Mouse (Mus musculus): ENCODE data around the gene Hip1. TPM values are rescaled to one million over a fixed set of nuclear protein-coding genes. Genes with fewer than 3 reads are reported as not detected.

Gene Hip1
- total and polyA plus RNA-seq, 3 experiments = 0.23 to 0.75 TPM; not detected in 1

GRCm38 (mm10) chr5:135579331-135579751 lies 34.4 kb upstream of the Hip1 start:
- no peaks in the 10 kb centered on the region for H3K4me1 ChIP-seq (ENCODE audit: control insufficient read depth in 1 of 2, insufficient read depth in 2 of 2, low read length in 2 of 2)
- no peak for DNase-seq (ENCODE audit: low read depth, low spot score)
- no peak overlapping the region for H3K9ac ChIP-seq (ENCODE audit: control insufficient read depth, low read depth, low read length, poor library complexity, severe bottlenecking)

GRCm38 (mm10) chr5:135576055-135576454 lies 31.1 kb upstream of the Hip1 start:
- Histone ChIP-seq H3K4me1 (ENCODE audit: control insufficient read depth in 1 of 2, insufficient read depth in 2 of 2, low read length in 2 of 2) (peaks cover 0 to 4% of the 10 kb centered on the region in 2 experiments; a peak in 1 of 4 replicates), H3K79me2 (ENCODE audit: control insufficient read depth, insufficient read depth, low read length, poor library complexity) (no peaks in the 10 kb centered on the region), H3K27ac (ENCODE audit: control insufficient read depth, low read depth, low read length) (no peak overlapping the region), H3K27me3 (ENCODE audit: control insufficient read depth in 1 of 2, insufficient read depth in 2 of 2, low read length in 2 of 2) (no peaks in the 10 kb centered on the region), H3K36me3 (ENCODE audit: control insufficient read depth in 1 of 2, insufficient read depth in 2 of 2, low read length in 2 of 2) (no peaks in the 10 kb centered on the region), H3K9ac (ENCODE audit: control insufficient read depth, low read depth, low read length, poor library complexity, severe bottlenecking) (no peak overlapping the region), H3K9me3 (replicated peaks; ENCODE audit: insufficient read depth, low read length) (no peaks in the 10 kb centered on the region), H3K4me3 (ENCODE audit: control insufficient read depth in 1 of 2, insufficient read depth in 1 of 2, low read depth in 2 of 2, low read length in 2 of 2) (no peak overlapping the region)
- no peak for TF ChIP-seq USF1 (IDR thresholded peaks at IDR 0.05; ENCODE audit: low read depth, low read length)
- no peak for TF ChIP-seq POLR2A (IDR thresholded peaks at IDR 0.05; ENCODE audit: control insufficient read depth in 1 of 2, insufficient read depth in 1 of 2, low read depth in 1 of 2, low read length in 2 of 2, poor library complexity in 1 of 2)
- TF ChIP-seq MAX (IDR thresholded peaks at IDR 0.05; ENCODE audit: low read length) = no peak
- TF ChIP-seq EP300 (IDR thresholded peaks at IDR 0.05; ENCODE audit: low read depth in 1 of 2, low read length in 2 of 2) = no peak
- no peak for TF ChIP-seq MEF2A (IDR thresholded peaks at IDR 0.05; ENCODE audit: extremely low read depth, insufficient replicate concordance, low read depth, low read length, poor library complexity, severe bottlenecking)
- TF ChIP-seq USF2 (IDR thresholded peaks at IDR 0.05; ENCODE audit: borderline replicate concordance in 1 of 2, insufficient read depth in 1 of 2, low read depth in 1 of 2, low read length in 2 of 2) = no peak
- TF ChIP-seq CTCF (IDR thresholded peaks at IDR 0.05 in 2 of 3, conservative IDR thresholded peaks at IDR 0.05 in 1 of 3; ENCODE audit: control insufficient read depth in 1 of 3, insufficient read depth in 1 of 3, low read depth in 2 of 3, low read length in 3 of 3, poor library complexity in 1 of 3, severe bottlenecking in 1 of 3) = no peak
- TF ChIP-seq RCOR1 (IDR thresholded peaks at IDR 0.05; ENCODE audit: low read depth, low read length) = no peak
- TF ChIP-seq GATA1 (IDR thresholded peaks at IDR 0.05; ENCODE audit: low read depth, low read length) = no peak
- TF ChIP-seq CHD2 (IDR thresholded peaks at IDR 0.05; ENCODE audit: low read length) = no peak
- TF ChIP-seq ELF1 (IDR thresholded peaks at IDR 0.05; ENCODE audit: low read depth, low read length) = no peak
- TF ChIP-seq SMC3 (IDR thresholded peaks at IDR 0.05; ENCODE audit: low read depth, low read length) = no peak
- TF ChIP-seq ETS1 (IDR thresholded peaks at IDR 0.05; ENCODE audit: low read depth, low read length) = no peak
- TF ChIP-seq POLR2AphosphoS2 (IDR thresholded peaks at IDR 0.05; ENCODE audit: low read length) = no peak
- DNase-seq (ENCODE audit: low read depth, low spot score) = no peak

More at GRCm38 (mm10) chr5:135579331-135579751, 34.4 kb upstream of the Hip1 start:
- H3K4me3 ChIP-seq (ENCODE audit: control insufficient read depth in 1 of 2, insufficient read depth in 1 of 2, low read depth in 2 of 2, low read length in 2 of 2) = no peak overlapping the region
- H3K9me3 ChIP-seq (replicated peaks; ENCODE audit: insufficient read depth, low read length) = no peaks in the 10 kb centered on the region
- H3K27ac ChIP-seq (ENCODE audit: control insufficient read depth, low read depth, low read length) = no peak overlapping the region
- H3K79me2 ChIP-seq (ENCODE audit: control insufficient read depth, insufficient read depth, low read length, poor library complexity) = no peaks in the 10 kb centered on the region
- no peaks in the 10 kb centered on the region for H3K27me3 ChIP-seq (ENCODE audit: control insufficient read depth in 1 of 2, insufficient read depth in 2 of 2, low read length in 2 of 2)
- TF ChIP-seq TAL1 (IDR thresholded peaks at IDR 0.05; ENCODE audit: low read length) (no peak), RAD21 (IDR thresholded peaks at IDR 0.05; ENCODE audit: low read depth, low read length) (no peak), JUND (IDR thresholded peaks at IDR 0.05; ENCODE audit: low read depth, low read length) (no peak), NELFE (IDR thresholded peaks at IDR 0.05; ENCODE audit: low read depth, low read length) (no peak), ETS1 (IDR thresholded peaks at IDR 0.05; ENCODE audit: low read depth, low read length) (no peak), HCFC1 (IDR thresholded peaks at IDR 0.05; ENCODE audit: low read depth, low read length) (no peak), POLR2AphosphoS5 (IDR thresholded peaks at IDR 0.05; ENCODE audit: borderline replicate concordance, low read depth, low read length) (no peak), POLR2AphosphoS2 (IDR thresholded peaks at IDR 0.05; ENCODE audit: low read length) (no peak), MAZ (IDR thresholded peaks at IDR 0.05; ENCODE audit: low read depth, low read length) (no peak), BHLHE40 (IDR thresholded peaks at IDR 0.05; ENCODE audit: borderline replicate concordance, low read depth, low read length) (no peak), MYC (IDR thresholded peaks at IDR 0.05; ENCODE audit: low read depth, low read length) (no peak)
- H3K36me3 ChIP-seq (ENCODE audit: control insufficient read depth in 1 of 2, insufficient read depth in 2 of 2, low read length in 2 of 2) = no peaks in the 10 kb centered on the region

All from MEL (cell line).